ENCODE assay signal across 28 mouse cellular contexts in genomic region chr11:62270851-62271250, GRCm38 (mm10). TPM values are rescaled to one million over a fixed set of nuclear protein-coding genes. Genes with fewer than 3 reads are reported as not detected.
A peak's percentile ranks its signal among the peaks of the same experiment; 100 is the strongest.
DNase-seq lines count a peak whose midpoint lies in the region; ATAC-seq and TF ChIP-seq lines count a peak whose summit lies in the region.
"Had no signal": no experiment of that assay in that cellular context is flagged by ENCODE, and none has a peak within 500 bp of the region (broad histone marks: within the 10 kb centered on the region; RNA-seq: fewer than 3 reads in every experiment).

No protein-coding gene starts in this region.

- no peak for ATAC-seq in embryonic facial prominence, embryonic 13.5 days (ENCODE audit: insufficient number of reproducible peaks, insufficient read depth, low FRiP score, low TSS enrichment, low read depth)
- ATAC-seq in kidney, postnatal 0 days (replicated peaks; ENCODE audit: low FRiP score, low read depth), result no peak
- ATAC-seq in midbrain, embryonic 14.5 days (ENCODE audit: low FRiP score, low TSS enrichment), result no peak
- no peak for ATAC-seq in midbrain, embryonic 16.5 days
- no peak for ATAC-seq in inflammation-experienced regulatory T-cells, adult 6 months
- ATAC-seq: forebrain, embryonic 15.5 days; hindbrain, embryonic 16.5 days; Patski had no signal

- WGBS in embryonic facial prominence, embryonic 13.5 days, result 40% methylated on average over 5 of the region's 5 CpGs
- WGBS in embryonic facial prominence, embryonic 10.5 days, result 48% methylated on average over 5 of the region's 5 CpGs
- WGBS in kidney, postnatal 0 days, result 44% methylated on average over 5 of the region's 5 CpGs
- 61% methylated on average over 5 of the region's 5 CpGs for WGBS in midbrain, embryonic 14.5 days
- 66% methylated on average over 5 of the region's 5 CpGs for WGBS in midbrain, embryonic 16.5 days

- no peaks in the 10 kb centered on the region for H3K9me3 ChIP-seq in embryonic facial prominence, embryonic 13.5 days
- H3K9me3 ChIP-seq in embryonic facial prominence, embryonic 10.5 days, result no peaks in the 10 kb centered on the region
- no peaks in the 10 kb centered on the region for H3K9me3 ChIP-seq in kidney, postnatal 0 days (replicated peaks; ENCODE audit: low read length)
- no peaks in the 10 kb centered on the region for H3K9me3 ChIP-seq in midbrain, embryonic 14.5 days (ENCODE audit: control insufficient read depth, low read length)
- no peaks in the 10 kb centered on the region for H3K9me3 ChIP-seq in midbrain, embryonic 16.5 days (replicated peaks; ENCODE audit: control insufficient read depth, low read length, poor library complexity, severe bottlenecking)
- H3K9me3 ChIP-seq: forebrain, embryonic 12.5 days; forebrain, embryonic 15.5 days; G1E; heart, embryonic 12.5 days; heart, embryonic 15.5 days; hindbrain, embryonic 10.5 days; hindbrain, embryonic 13.5 days had no signal

- H3K4me1 ChIP-seq in embryonic facial prominence, embryonic 13.5 days, result peaks cover 30% of the 10 kb centered on the region
- H3K4me1 ChIP-seq in embryonic facial prominence, embryonic 10.5 days, result peaks cover 49% of the 10 kb centered on the region
- 0 out of 2 replicates have a peak, but pooled peaks cover 3% of the 10 kb centered on the region for H3K4me1 ChIP-seq in kidney, postnatal 0 days (replicated peaks; ENCODE audit: insufficient read depth, low read length)
- 0 out of 2 replicates have a peak, but pooled peaks cover 9% of the 10 kb centered on the region for H3K4me1 ChIP-seq in midbrain, embryonic 14.5 days (ENCODE audit: control insufficient read depth, insufficient read depth, low read length)
- H3K4me1 ChIP-seq in midbrain, embryonic 16.5 days (ENCODE audit: control insufficient read depth, insufficient read depth, low read length), result peaks cover 3% of the 10 kb centered on the region; the same call in 1 of the 2 replicates
- H3K4me1 ChIP-seq: heart, embryonic 15.5 days had no signal

- TF ChIP-seq CTCF in kidney, postnatal 0 days (IDR thresholded peaks at IDR 0.05; ENCODE audit: low read depth), result no peak

- H3K4me2 ChIP-seq in embryonic facial prominence, embryonic 13.5 days, result no peak overlapping the region; the same call in 1 of the 2 replicates
- H3K4me2 ChIP-seq in kidney, postnatal 0 days (ENCODE audit: low read length), result no peak overlapping the region
- no peak overlapping the region for H3K4me2 ChIP-seq in midbrain, embryonic 14.5 days (ENCODE audit: low read length)
- H3K4me2 ChIP-seq in midbrain, embryonic 16.5 days (ENCODE audit: low read length), result no peak overlapping the region
- H3K4me2 ChIP-seq: forebrain, embryonic 12.5 days; forebrain, embryonic 15.5 days; heart, embryonic 12.5 days; heart, embryonic 15.5 days; hindbrain, embryonic 13.5 days had no signal

- no peaks in the 10 kb centered on the region for H3K27me3 ChIP-seq in embryonic facial prominence, embryonic 13.5 days
- H3K27me3 ChIP-seq in embryonic facial prominence, embryonic 10.5 days (replicated peaks; ENCODE audit: low read depth, poor library complexity, severe bottlenecking), result no peaks in the 10 kb centered on the region
- no peaks in the 10 kb centered on the region for H3K27me3 ChIP-seq in kidney, postnatal 0 days (ENCODE audit: insufficient read depth, low read length)
- no peaks in the 10 kb centered on the region for H3K27me3 ChIP-seq in midbrain, embryonic 14.5 days (ENCODE audit: control insufficient read depth, insufficient read depth, low read length)
- H3K27me3 ChIP-seq in midbrain, embryonic 16.5 days (ENCODE audit: control insufficient read depth, insufficient read depth, low read depth, low read length), result no peaks in the 10 kb centered on the region
- H3K27me3 ChIP-seq: CH12.LX; forebrain, embryonic 12.5 days; forebrain, embryonic 15.5 days; heart, embryonic 15.5 days; hindbrain, embryonic 13.5 days; Patski had no signal

- no peak overlapping the region for H3K4me3 ChIP-seq in embryonic facial prominence, embryonic 13.5 days
- no peak overlapping the region for H3K4me3 ChIP-seq in embryonic facial prominence, embryonic 10.5 days
- H3K4me3 ChIP-seq in kidney, postnatal 0 days (replicated peaks; ENCODE audit: low read depth, low read length), result no peak overlapping the region
- H3K4me3 ChIP-seq in midbrain, embryonic 14.5 days (replicated peaks; ENCODE audit: low read depth, low read length), result no peak overlapping the region
- no peak overlapping the region for H3K4me3 ChIP-seq in midbrain, embryonic 16.5 days (ENCODE audit: low read depth, low read length)
- H3K4me3 ChIP-seq: erythroblast, embryonic 14.5 days; forebrain, embryonic 12.5 days; forebrain, embryonic 15.5 days; heart, embryonic 12.5 days; heart, embryonic 15.5 days; hindbrain, embryonic 10.5 days; hindbrain, embryonic 13.5 days had no signal

- no peak for DNase-seq in embryonic facial prominence, embryonic 10.5 days (ENCODE audit: low spot score)
- DNase-seq in kidney, postnatal 0 days (ENCODE audit: low spot score), result peak; percentile 68
- no peak for DNase-seq in kidney, postnatal 36 days
- DNase-seq in midbrain, embryonic 14.5 days, result peak; percentile 10
- DNase-seq: adrenal gland, postnatal 10 days; adrenal gland, postnatal 36 days; B cell, adult 2 months; cerebellum, adult 18-20 months; cerebellum, adult 9-10 months; cerebellum, postnatal 14 days; gastrocnemius, postnatal 25 days; heart, adult 18-20 months; heart, postnatal 10 days; heart, postnatal 36 days had no signal

- peaks cover 27% of the 10 kb centered on the region for H3K36me3 ChIP-seq in embryonic facial prominence, embryonic 13.5 days
- H3K36me3 ChIP-seq in embryonic facial prominence, embryonic 10.5 days (replicated peaks), result peaks cover 9% of the 10 kb centered on the region; the same call in 1 of the 2 replicates
- H3K36me3 ChIP-seq in kidney, postnatal 0 days (ENCODE audit: insufficient read depth, low read length), result no peaks in the 10 kb centered on the region
- H3K36me3 ChIP-seq in midbrain, embryonic 14.5 days (ENCODE audit: control insufficient read depth, insufficient read depth, low read length), result no peaks in the 10 kb centered on the region
- H3K36me3 ChIP-seq in midbrain, embryonic 16.5 days (ENCODE audit: control insufficient read depth, insufficient read depth, low read length), result no peaks in the 10 kb centered on the region
- H3K36me3 ChIP-seq: forebrain, embryonic 12.5 days; forebrain, embryonic 15.5 days; heart, embryonic 12.5 days; heart, embryonic 15.5 days; hindbrain, embryonic 10.5 days; hindbrain, embryonic 13.5 days had no signal

- 0 out of 2 replicates have a peak overlapping the region, but pooled peaks have one; percentile 48 for H3K27ac ChIP-seq in embryonic facial prominence, embryonic 13.5 days
- H3K27ac ChIP-seq in embryonic facial prominence, embryonic 10.5 days (replicated peaks), result no peak overlapping the region
- no peak overlapping the region for H3K27ac ChIP-seq in kidney, postnatal 0 days
- H3K27ac ChIP-seq in midbrain, embryonic 14.5 days (replicated peaks; ENCODE audit: low read depth, low read length), result no peak overlapping the region
- H3K27ac ChIP-seq in midbrain, embryonic 16.5 days (ENCODE audit: low read length), result no peak overlapping the region
- H3K27ac ChIP-seq: forebrain, embryonic 12.5 days; forebrain, embryonic 15.5 days; heart, embryonic 15.5 days; hindbrain, embryonic 10.5 days; hindbrain, embryonic 13.5 days had no signal

- H3K9ac ChIP-seq in embryonic facial prominence, embryonic 13.5 days, result no peak overlapping the region
- no peak overlapping the region for H3K9ac ChIP-seq in kidney, postnatal 0 days (ENCODE audit: low read depth, low read length)
- H3K9ac ChIP-seq in midbrain, embryonic 14.5 days (replicated peaks; ENCODE audit: low read length), result no peak overlapping the region
- H3K9ac ChIP-seq in midbrain, embryonic 16.5 days (ENCODE audit: low read depth, low read length), result no peak overlapping the region
- H3K9ac ChIP-seq: forebrain, embryonic 12.5 days; forebrain, embryonic 15.5 days; heart, embryonic 12.5 days; heart, embryonic 15.5 days; hindbrain, embryonic 13.5 days had no signal

RNA-seq across cellular contexts. Expression of gene Zswim7, which starts 10.3 kb away (rescaled TPM):
- 27.0 and 29.9 TPM in 2 replicates for polyA plus RNA-seq in embryonic facial prominence, embryonic 13.5 days (2015; fragmentation: Nextera tagmentation; extraction: Ambion mirVana)
- 18.1 and 21.7 TPM in 2 replicates for polyA plus RNA-seq in embryonic facial prominence, embryonic 10.5 days (2016; fragmentation: Nextera tagmentation; extraction: Ambion mirVana)
- 37.2 and 43.8 TPM in 2 replicates for polyA plus RNA-seq in kidney, postnatal 0 days (2015; fragmentation: Nextera tagmentation; extraction: Ambion mirVana)
- polyA plus RNA-seq in midbrain, embryonic 14.5 days (2014; fragmentation: Nextera tagmentation; extraction: Ambion mirVana), result 11.3 and 13.0 TPM in 2 replicates
- polyA plus RNA-seq in midbrain, embryonic 16.5 days (2015; fragmentation: Nextera tagmentation; extraction: Ambion mirVana), result 12.7 TPM in 2 replicates
- polyA plus RNA-seq in inflammation-experienced regulatory T-cells, adult 6 months (2017; shearing (Covaris generic)), result 10 to 100 TPM in 1 of 3 experiments, 1 to 10 TPM in 2; 6.6 to 11.8 (median 7.7) TPM

RNA-seq across cellular contexts. Expression of gene Ttc19, which starts 10.4 kb away (rescaled TPM):
- polyA plus RNA-seq in embryonic facial prominence, embryonic 13.5 days (2015; fragmentation: Nextera tagmentation; extraction: Ambion mirVana), result 29.1 and 30.3 TPM in 2 replicates
- 18.3 and 19.5 TPM in 2 replicates for polyA plus RNA-seq in embryonic facial prominence, embryonic 10.5 days (2016; fragmentation: Nextera tagmentation; extraction: Ambion mirVana)
- polyA plus RNA-seq in kidney, postnatal 0 days (2015; fragmentation: Nextera tagmentation; extraction: Ambion mirVana), result 17.4 and 19.1 TPM in 2 replicates
- polyA plus RNA-seq in midbrain, embryonic 14.5 days (2014; fragmentation: Nextera tagmentation; extraction: Ambion mirVana), result 31.7 and 36.2 TPM in 2 replicates
- 43.9 and 49.4 TPM in 2 replicates for polyA plus RNA-seq in midbrain, embryonic 16.5 days (2015; fragmentation: Nextera tagmentation; extraction: Ambion mirVana)
- polyA plus RNA-seq in inflammation-experienced regulatory T-cells, adult 6 months (2017; shearing (Covaris generic)), result 10 to 100 TPM in 2 of 3 experiments, 1 to 10 TPM in 1; 9.2 to 11.0 (median 10.5) TPM

RNA-seq across cellular contexts. Expression of gene Adora2b, which starts 22.1 kb away (rescaled TPM):
- 14.3 and 17.2 TPM in 2 replicates for polyA plus RNA-seq in embryonic facial prominence, embryonic 13.5 days (2015; fragmentation: Nextera tagmentation; extraction: Ambion mirVana)
- polyA plus RNA-seq in embryonic facial prominence, embryonic 10.5 days (2016; fragmentation: Nextera tagmentation; extraction: Ambion mirVana), result 7.3 and 8.2 TPM in 2 replicates
- polyA plus RNA-seq in kidney, postnatal 0 days (2015; fragmentation: Nextera tagmentation; extraction: Ambion mirVana), result 6.1 and 6.8 TPM in 2 replicates
- 2.7 and 3.1 TPM in 2 replicates for polyA plus RNA-seq in midbrain, embryonic 14.5 days (2014; fragmentation: Nextera tagmentation; extraction: Ambion mirVana)
- polyA plus RNA-seq in midbrain, embryonic 16.5 days (2015; fragmentation: Nextera tagmentation; extraction: Ambion mirVana), result 3.4 and 6.0 TPM in 2 replicates
- polyA plus RNA-seq in inflammation-experienced regulatory T-cells, adult 6 months (2017; shearing (Covaris generic)), result not detected

Comparison
In these comparisons a context has a peak if more than half of its experiments do, and no peak if none do; other contexts are left out.
1. DNase-seq: peak in kidney, postnatal 0 days (single experiment) and midbrain, embryonic 14.5 days (single experiment); none in embryonic facial prominence, embryonic 10.5 days (single experiment) and kidney, postnatal 36 days (0 of 2).